Mouse (Mus musculus) ES-Bruce4 (cell line): Measurements from ENCODE around the gene Oxtr. TPM values are rescaled to one million over a fixed set of nuclear protein-coding genes. Genes with fewer than 3 reads are reported as not detected.

Experiments
- H3K27ac ChIP-seq: 2 replicates; pipeline ENCODE4 v1.5.1; 2012; ENCODE audit warnings: low read length, inconsistent platforms; ENCODE audit not compliant: insufficient read depth
- H3K27me3 ChIP-seq: 2 replicates; pipeline ENCODE4 v1.6.1; 2012; ENCODE audit warnings: mild to moderate bottlenecking, low read length, inconsistent platforms; ENCODE audit not compliant: control insufficient read depth, poor library complexity, insufficient read depth, severe bottlenecking
- H3K36me3 ChIP-seq: 2 replicates; pipeline ENCODE4 v1.6.1; 2012; ENCODE audit warnings: inconsistent platforms, mild to moderate bottlenecking, low read length, moderate library complexity; ENCODE audit not compliant: control insufficient read depth, poor library complexity, insufficient read depth, severe bottlenecking
- H3K4me1 ChIP-seq: one replicate; pipeline ENCODE4 v1.8.1; 2011; ENCODE audit warnings: low read length; ENCODE audit not compliant: control insufficient read depth, insufficient read depth
- H3K4me3 ChIP-seq: 2 replicates; pipeline ENCODE4 v1.5.1; 2011; ENCODE audit warnings: low read depth, mild to moderate bottlenecking, low read length
- H3K9ac ChIP-seq: 2 replicates; pipeline ENCODE4 v1.6.1; 2012; ENCODE audit warnings: low read depth, mild to moderate bottlenecking, inconsistent platforms; ENCODE audit not compliant: poor library complexity, severe bottlenecking
- H3K9me3 ChIP-seq: replicated peaks from 2 replicates; pipeline ENCODE4 v1.6.1; 2012; ENCODE audit warnings: mild to moderate bottlenecking, low read length, inconsistent platforms; ENCODE audit not compliant: control insufficient read depth, poor library complexity, insufficient read depth, severe bottlenecking
- CTCF ChIP-seq: IDR thresholded peaks from one replicate; pipeline ENCODE4 v1.8.1; 2011; ENCODE audit warnings: low read depth, low read length
- EP300 ChIP-seq: IDR thresholded peaks from 2 replicates; pipeline ENCODE4 v1.6.1; 2011; ENCODE audit warnings: low read depth, low read length; ENCODE audit not compliant: insufficient read depth
- POLR2A ChIP-seq: IDR thresholded peaks from one replicate; pipeline ENCODE4 v1.8.1; 2011; ENCODE audit warnings: low read length; ENCODE audit not compliant: insufficient read depth
- polyA plus RNA-seq: library from polyadenylated mRNA; stranded (reverse); fragments of >200 nt; gene quantifications from 2 replicates; pipeline ENCODE4 v1.2.4, GENCODE M21; 2011; ENCODE audit warnings: low read depth; ENCODE audit not compliant: missing spikeins, insufficient read depth, insufficient read length

The Oxtr gene
- polyA plus RNA-seq, 1 experiment = 0.16 TPM

DNA sequence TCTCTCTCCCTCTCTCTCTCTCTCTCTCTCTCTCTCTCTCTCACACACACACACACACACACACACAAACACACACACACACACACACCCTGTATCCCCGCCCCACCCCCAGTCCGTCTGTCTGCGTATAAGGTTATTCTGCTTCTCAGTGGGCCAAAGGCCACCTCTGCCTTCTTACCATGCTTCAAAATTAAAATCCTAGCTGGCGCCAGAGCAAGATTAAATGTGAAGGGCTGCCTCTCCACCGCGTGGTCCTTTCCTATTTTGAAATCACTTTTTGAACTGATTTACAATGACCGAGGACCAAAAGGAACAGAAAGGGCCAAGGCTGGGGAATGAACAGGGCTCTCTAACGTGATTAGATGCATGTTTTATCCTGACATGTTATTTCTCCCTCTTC is 1.8 kb upstream of the Oxtr start:
- no peak overlapping the region for H3K4me3 ChIP-seq
- TF ChIP-seq POLR2A (no peak), EP300 (no peak), CTCF (no peak)
- peaks cover 3% of the 10 kb centered on the region; the same call in 1 of the 2 replicates for H3K27me3 ChIP-seq

DNA sequence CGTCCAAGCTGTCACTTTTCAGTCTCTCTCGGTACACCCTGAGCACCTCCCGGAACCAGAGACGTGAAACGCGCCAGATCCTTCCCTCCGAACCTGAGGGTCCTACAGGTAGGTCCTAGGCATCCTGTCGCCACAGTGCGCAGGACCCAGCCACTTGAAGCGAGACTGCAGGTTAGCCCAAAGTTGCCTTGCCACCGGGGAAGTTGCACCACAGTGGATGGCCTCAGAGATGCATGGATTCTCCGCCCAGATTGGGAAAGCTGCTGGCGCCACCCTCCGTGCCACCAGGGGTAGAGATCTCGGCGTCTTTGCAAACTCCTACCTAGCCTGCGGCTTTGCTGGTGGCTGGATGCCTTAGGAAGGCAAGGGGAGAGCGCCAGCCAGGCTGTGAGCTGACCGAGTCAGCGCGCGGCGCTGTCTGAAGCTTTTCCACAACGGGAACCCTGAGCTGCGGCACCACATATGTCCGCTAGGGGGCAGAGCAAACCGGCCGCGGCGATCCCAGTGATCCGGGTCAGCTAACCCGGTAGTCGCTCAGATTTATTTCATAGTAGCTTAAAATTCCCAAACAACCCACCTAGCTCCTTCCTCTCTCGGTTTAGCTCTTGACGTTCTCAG is 991 bp upstream of the Oxtr start:
- Histone ChIP-seq H3K27me3 (peaks cover 3% of the 10 kb centered on the region; the same call in 1 of the 2 replicates), H3K9ac (no peak overlapping the region)

More for the DNA sequence above, 1.8 kb upstream of the Oxtr start:
- Histone ChIP-seq H3K27ac (no peak overlapping the region), H3K36me3 (no peaks in the 10 kb centered on the region), H3K4me1 (peaks cover 2% of the 10 kb centered on the region), H3K9ac (no peak overlapping the region), H3K9me3 (no peaks in the 10 kb centered on the region)

DNA sequence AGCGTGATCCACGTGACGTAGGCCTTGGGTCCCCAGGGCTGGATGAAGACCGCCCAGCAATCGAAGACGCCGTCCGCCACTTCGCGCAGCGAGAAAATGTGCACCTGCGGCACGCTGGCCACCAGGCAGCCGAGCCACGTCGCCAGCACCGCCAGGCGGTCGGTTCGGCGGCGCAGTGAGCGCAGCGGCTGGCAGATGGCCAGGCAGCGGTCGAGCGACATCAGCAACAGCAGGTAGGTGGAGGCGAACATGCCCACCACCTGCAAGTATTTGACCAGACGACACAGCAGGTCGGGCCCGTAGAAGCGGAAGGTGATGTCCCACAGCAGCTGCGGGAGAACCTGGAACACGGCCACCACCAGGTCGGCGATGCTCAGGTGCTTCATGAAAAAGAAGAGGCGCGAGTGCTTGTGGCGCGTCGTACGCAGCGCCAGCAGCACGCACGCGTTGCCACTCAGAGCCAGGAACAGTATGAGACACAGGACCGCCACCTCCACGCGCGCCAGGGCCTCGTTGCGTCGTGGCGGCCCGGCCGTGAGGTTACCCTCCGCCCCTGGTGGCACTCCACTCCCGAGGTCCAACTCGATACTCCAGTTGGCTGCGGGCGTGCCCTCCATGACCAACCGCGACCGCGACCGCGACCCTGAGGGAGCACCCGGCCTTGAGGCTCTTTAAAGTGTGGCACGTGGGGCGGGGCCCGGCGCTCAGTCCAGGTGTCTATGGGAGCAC is 398 bp downstream of the Oxtr start:
- peak overlapping the region; percentile 34 for H3K4me3 ChIP-seq
- H3K9me3 ChIP-seq = no peaks in the 10 kb centered on the region
- no peak overlapping the region for H3K27ac ChIP-seq
- H3K27me3 ChIP-seq = peaks cover 3% of the 10 kb centered on the region; the same call in 1 of the 2 replicates
- no peaks in the 10 kb centered on the region for H3K4me1 ChIP-seq
- H3K36me3 ChIP-seq = no peaks in the 10 kb centered on the region
- no peak overlapping the region for H3K9ac ChIP-seq
- TF ChIP-seq EP300 = 0 out of 2 replicates have a peak, but pooled peaks have one; percentile 7
- no peak for TF ChIP-seq POLR2A
- TF ChIP-seq CTCF = no peak

More for the DNA sequence above, 991 bp upstream of the Oxtr start:
- H3K9me3 ChIP-seq = no peaks in the 10 kb centered on the region
- H3K4me3 ChIP-seq = peak overlapping the region; percentile 34
- TF ChIP-seq CTCF (peak; percentile 90), POLR2A (no peak)
- no peaks in the 10 kb centered on the region for H3K36me3 ChIP-seq
- no peak overlapping the region for H3K27ac ChIP-seq
- H3K4me1 ChIP-seq = no peaks in the 10 kb centered on the region

DNA sequence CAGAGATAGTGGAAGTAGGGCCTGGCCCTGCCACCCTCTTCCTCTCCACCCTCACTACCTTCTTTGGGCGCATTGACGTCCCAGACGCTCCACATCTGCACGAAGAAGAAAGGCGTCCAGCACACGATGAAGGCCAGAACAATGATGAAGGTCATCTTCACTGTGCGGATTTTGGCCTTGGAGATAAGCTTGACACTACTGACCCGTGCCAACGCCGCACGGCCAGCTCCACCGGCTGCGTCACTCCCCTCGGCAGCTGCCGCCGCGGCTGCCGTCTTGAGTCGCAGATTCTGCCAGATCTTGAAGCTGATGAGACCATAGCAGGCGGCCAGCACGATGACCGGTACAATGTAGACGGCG is 942 bp downstream of the Oxtr start:
- peak overlapping the region; percentile 34 for H3K4me3 ChIP-seq
- H3K9ac ChIP-seq = no peak overlapping the region
- no peaks in the 10 kb centered on the region for H3K9me3 ChIP-seq
- TF ChIP-seq EP300 = no peak
- no peak for TF ChIP-seq POLR2A
- TF ChIP-seq CTCF = no peak
- no peak overlapping the region for H3K27ac ChIP-seq
- H3K4me1 ChIP-seq = no peaks in the 10 kb centered on the region
- H3K36me3 ChIP-seq = no peaks in the 10 kb centered on the region
- H3K27me3 ChIP-seq = peaks cover 3% of the 10 kb centered on the region; the same call in 1 of the 2 replicates

DNA sequence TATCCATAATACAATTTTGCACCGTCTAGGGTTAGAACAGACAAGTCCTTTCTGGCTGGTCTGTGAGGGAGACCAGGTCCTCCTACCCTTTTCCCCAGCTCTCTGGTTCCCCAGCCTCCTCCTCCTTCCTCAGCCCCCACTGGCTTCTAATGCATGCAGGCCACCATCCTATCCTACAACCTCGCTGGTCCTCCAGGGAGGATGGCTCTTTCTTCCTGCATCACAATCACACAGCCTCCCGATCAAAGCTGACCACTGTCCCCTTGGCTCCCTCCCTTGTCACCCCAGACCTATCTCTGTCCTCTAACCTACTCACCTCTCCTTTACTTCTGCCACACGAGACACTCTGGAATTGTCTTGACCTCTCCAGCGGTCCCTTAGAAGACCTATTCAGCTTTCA is 1.8 kb downstream of the Oxtr start:
- Histone ChIP-seq H3K9me3 (no peaks in the 10 kb centered on the region), H3K36me3 (no peaks in the 10 kb centered on the region), H3K9ac (no peak overlapping the region), H3K27ac (no peak overlapping the region), H3K27me3 (peaks cover 3% of the 10 kb centered on the region; the same call in 1 of the 2 replicates), H3K4me1 (no peaks in the 10 kb centered on the region), H3K4me3 (no peak overlapping the region)
- no peak for TF ChIP-seq CTCF
- no peak for TF ChIP-seq POLR2A
- TF ChIP-seq EP300 = no peak

DNA sequence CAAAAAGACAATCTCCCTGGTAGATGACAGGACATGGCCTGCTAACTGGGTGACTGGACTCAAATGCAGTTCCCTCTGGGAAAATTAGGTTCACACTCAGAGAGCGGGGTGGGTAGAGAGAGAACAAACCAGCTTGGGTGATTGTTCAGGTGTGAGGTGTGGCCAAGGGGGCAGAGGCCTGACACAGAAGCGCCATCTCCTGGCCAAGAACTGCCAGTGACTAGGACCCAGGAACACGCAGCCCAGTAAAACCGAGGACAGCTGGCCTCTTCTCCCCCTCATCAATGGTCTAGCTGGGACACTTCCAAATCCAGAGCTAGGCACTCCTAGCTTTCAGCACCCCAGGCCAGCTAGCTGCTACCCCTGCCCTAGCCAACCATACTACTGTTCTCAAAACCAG is 5.4 kb downstream of the Oxtr start:
- TF ChIP-seq CTCF (peak; percentile 92), EP300 (no peak), POLR2A (no peak)
- Histone ChIP-seq H3K27me3 (peaks cover 3% of the 10 kb centered on the region; the same call in 1 of the 2 replicates), H3K4me1 (no peaks in the 10 kb centered on the region), H3K9me3 (no peaks in the 10 kb centered on the region), H3K27ac (no peak overlapping the region), H3K4me3 (no peak overlapping the region), H3K36me3 (no peaks in the 10 kb centered on the region), H3K9ac (no peak overlapping the region)
